Mouse (Mus musculus): ENCODE results near the gene Sipa1l2. TPM values are rescaled to one million over a fixed set of nuclear protein-coding genes. Genes with fewer than 3 reads are reported as not detected.
A peak's percentile ranks its signal among the peaks of the same experiment; 100 is the strongest.

Gene Sipa1l2
- 10 to 100 TPM in 1 of 2 experiments, 1 to 10 TPM in 1; 4.5 to 10.8 TPM for total RNA-seq (2021)
- long read RNA-seq, experiment 1, full-length matches to known transcripts = 11 of 19 reads
- long read RNA-seq, experiment 1, partial matches to known transcripts = 6 of 19 reads
- long read RNA-seq, experiment 1, other reads (novel, unspliced or antisense) = 2 of 19 reads
- long read RNA-seq, experiment 2, full-length matches to known transcripts = 6 of 15 reads
- long read RNA-seq, experiment 2, partial matches to known transcripts = 8 of 15 reads
- long read RNA-seq, experiment 2, other reads (novel, unspliced or antisense) = 1 of 15 reads

DNA sequence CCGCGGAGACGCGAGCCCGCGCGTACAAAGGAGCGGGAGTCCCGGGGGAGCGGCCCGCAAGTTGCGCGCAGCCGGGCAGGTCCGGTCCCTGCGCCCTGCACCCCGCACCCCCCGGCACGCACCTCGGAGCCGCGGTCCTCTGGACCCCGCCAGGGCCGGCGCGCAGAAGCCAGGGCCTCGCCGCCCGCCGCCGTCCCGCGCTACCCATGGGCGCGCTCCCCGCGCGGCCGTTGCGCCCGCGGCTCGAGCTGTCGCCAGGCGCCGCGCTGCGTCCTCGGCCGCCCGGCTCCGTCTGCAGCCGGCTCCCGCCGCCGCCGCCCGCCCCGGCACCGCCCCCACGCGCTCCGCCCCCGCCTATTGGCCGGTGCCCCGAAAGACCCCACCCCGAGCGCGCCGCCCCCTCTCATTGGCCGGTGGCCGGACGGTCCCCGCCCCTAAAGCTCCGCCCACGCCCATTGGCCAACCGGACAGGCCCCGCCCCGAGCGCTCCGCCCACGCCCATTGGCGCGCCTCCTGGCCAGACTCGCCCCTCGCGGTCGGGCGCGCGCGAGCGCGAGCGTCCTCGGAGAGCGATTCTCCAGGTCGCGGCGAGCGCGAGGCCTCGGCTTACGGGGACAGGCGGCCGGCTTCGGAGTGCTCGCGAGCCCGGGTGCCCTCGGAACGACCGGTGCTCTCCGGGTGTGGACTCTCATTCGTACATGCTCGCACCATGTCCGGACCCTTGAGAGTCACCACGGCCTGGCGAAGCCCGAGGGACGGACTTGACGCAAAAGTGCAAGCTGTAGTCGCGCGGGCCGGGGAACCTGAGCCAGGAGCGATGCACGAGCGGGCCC lies at the start of gene Sipa1l2:
Gene Sipa1l2, minus strand, starts transcription at position 276 of the 833 bp plus-strand sequence.
- no peak for TF ChIP-seq CTCF (IDR thresholded peaks at IDR 0.05)
- H3K4me3 ChIP-seq = peak within 1 kb of the TSS; percentile 81
- intact Hi-C loops (cut with DNase I) = loop anchor here (5.0 to 10.0 kb wide), 4 partner anchors 98 to 505 kb away; partner anchors contain the start of gene Map10
- peak within 1 kb of the TSS; percentile 94 for H3K27ac ChIP-seq
- DNase-seq = peak; percentile 99

DNA sequence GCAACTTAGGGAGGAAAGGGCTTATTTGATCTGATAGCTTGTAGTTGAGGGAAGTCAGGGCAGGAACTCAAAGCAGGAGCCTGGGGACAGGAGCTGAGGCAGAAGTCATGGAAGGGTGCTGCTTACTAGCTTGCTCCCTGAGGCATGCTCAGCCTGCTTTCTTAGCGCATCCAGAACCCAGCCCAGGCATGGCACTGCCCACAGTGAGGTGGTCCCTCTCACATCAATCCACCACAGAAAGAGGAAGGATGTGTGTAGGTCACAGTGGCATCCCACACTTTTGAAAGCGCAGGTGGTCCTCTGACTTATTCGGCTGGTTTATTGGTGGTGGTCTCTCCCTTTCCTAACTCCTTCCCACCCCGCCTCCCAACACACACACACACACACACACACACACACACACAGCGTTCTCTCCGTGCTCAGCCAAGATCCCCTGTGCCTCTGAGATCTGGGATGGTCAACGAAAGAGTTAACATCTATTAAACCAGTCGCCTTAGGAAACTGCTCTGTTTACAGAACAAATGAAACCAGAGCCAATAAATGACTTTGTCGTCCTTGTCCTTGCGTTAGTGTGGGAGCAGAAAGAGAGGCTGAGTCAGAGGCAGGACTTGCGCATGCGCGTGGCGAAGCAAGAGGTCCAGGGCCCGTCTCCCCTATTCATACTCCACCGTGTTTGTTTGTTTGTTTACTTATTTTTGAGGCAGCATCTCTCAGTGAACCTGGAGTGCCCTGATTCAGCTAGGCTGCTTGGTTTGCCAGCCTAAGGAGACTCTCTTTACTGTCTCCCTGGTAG lies 49.1 kb upstream of the Sipa1l2 start:
- Histone ChIP-seq H3K4me3 (peak overlapping the region; percentile 42), H3K27ac (peak overlapping the region; percentile 72)
- intact Hi-C loops (cut with DNase I) = no loop called here
- DNase-seq = peak; percentile 32
- TF ChIP-seq CTCF (IDR thresholded peaks at IDR 0.05) = no peak

- Histone ChIP-seq H3K4me3 (no peak overlapping the region), H3K27ac (no peak overlapping the region)
- no peak for TF ChIP-seq CTCF (IDR thresholded peaks at IDR 0.05)
- no peak for DNase-seq
- intact Hi-C loops (cut with DNase I) = no loop called here
Observed at GRCm38 (mm10) chr8:125616935-125617334, 47.3 kb upstream of the Sipa1l2 start.

- intact Hi-C loops (cut with DNase I) = no loop called here
- no peak for TF ChIP-seq CTCF (IDR thresholded peaks at IDR 0.05)
- Histone ChIP-seq H3K27ac (no peak overlapping the region), H3K4me3 (no peak overlapping the region)
- DNase-seq = no peak
Observed at GRCm38 (mm10) chr8:125616039-125616438, 46.4 kb upstream of the Sipa1l2 start.

DNA sequence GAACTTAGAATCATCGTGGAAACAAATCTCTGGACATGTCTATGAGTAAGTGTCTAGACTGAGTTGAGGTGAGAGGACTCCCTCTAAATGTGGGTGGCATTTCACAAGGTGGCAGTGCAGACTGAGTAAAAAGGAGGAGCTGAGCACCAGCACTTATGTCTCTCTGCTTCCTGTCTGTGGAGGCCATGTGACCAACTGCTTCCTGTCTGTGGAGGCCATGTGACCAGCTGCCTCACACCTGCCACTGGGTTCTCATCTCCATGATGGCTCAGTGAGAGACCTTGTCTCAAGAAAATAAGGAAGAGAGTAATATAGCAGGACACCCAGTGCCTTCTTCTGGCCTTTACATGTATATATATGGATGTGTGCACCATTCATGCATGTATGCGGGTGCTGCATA lies 43.9 kb upstream of the Sipa1l2 start:
- Histone ChIP-seq H3K27ac (no peak overlapping the region), H3K4me3 (no peak overlapping the region)
- DNase-seq = no peak
- intact Hi-C loops (cut with DNase I) = no loop called here
- no peak for TF ChIP-seq CTCF (IDR thresholded peaks at IDR 0.05)

GRCm38 (mm10) chr8:125611799-125612560 lies 42.4 kb upstream of the Sipa1l2 start:
- no peak overlapping the region for H3K27ac ChIP-seq
- no peak overlapping the region for H3K4me3 ChIP-seq
- no peak for TF ChIP-seq CTCF (IDR thresholded peaks at IDR 0.05)
- no peak for DNase-seq
- intact Hi-C loops (cut with DNase I) = no loop called here

DNA sequence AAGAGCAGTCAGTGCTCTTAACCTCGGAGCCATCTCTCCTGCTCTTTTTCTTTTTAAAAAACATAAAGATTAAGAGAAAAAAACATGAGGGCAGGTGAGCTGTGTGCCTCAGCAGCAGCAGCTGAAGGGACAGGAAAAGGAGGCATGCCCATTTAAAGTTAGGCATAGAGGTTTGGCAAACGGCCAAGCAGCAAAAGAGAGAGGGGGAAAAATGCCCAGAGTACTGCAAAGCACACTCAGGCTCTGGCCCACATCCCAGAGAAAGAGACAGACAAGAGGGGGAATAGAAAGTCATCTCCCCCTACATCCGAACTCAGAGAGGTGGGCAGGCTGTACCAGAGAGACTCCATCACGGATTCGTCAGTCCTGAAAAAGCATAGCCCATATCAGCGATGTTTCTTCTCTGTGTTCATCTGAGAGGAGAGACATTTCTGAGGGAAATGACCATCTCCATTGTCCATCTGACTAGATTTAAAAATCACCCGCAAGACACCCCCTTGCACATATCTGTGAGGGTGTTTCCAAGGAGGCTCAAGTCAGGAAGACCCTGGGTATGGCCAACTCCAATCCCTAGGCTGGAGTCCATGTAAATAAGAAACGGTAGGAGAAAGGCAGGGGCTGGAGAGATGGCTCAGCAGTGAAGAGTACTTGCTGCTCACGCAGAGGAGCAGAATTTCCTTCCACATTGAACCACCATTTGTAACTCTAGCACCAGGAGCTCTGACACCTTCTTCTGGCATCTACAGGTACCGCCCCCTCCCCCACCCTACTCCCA lies 41.6 kb upstream of the Sipa1l2 start:
- TF ChIP-seq CTCF (IDR thresholded peaks at IDR 0.05) = no peak
- no peak for DNase-seq
- intact Hi-C loops (cut with DNase I) = no loop called here
- no peak overlapping the region for H3K4me3 ChIP-seq
- no peak overlapping the region for H3K27ac ChIP-seq

DNA sequence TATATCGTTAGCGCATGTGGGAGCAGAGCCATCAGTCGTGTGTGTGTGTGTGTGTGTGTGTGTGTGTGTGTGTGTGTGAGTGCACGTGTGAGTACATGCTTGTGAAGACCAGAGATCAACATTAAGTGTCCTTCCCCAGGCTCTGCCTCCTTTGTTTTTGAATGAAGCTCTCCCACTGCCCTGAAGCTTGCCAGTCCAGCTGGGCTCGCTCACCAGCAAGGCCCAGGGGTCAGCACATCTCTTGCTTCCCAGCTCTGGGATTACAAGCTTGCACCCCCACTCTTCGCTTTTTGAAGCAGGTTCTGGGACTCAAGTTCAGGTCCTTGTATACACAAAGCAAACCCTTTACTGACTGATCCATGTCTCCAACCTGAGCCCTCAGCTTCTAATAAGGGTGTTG lies 40.1 kb upstream of the Sipa1l2 start:
- no peak overlapping the region for H3K4me3 ChIP-seq
- no peak overlapping the region for H3K27ac ChIP-seq
- intact Hi-C loops (cut with DNase I) = no loop called here
- TF ChIP-seq CTCF (IDR thresholded peaks at IDR 0.05) = no peak
- DNase-seq = no peak

GRCm38 (mm10) chr8:125607714-125608223 lies 38.2 kb upstream of the Sipa1l2 start:
- Histone ChIP-seq H3K4me3 (no peak overlapping the region), H3K27ac (no peak overlapping the region)
- intact Hi-C loops (cut with DNase I) = no loop called here
- TF ChIP-seq CTCF (IDR thresholded peaks at IDR 0.05) = no peak
- DNase-seq = no peak

- intact Hi-C loops (cut with DNase I) = no loop called here
- no peak for DNase-seq
Observed at GRCm38 (mm10) chr8:125606937-125607336, 37.3 kb upstream of the Sipa1l2 start.

GRCm38 (mm10) chr8:125604817-125605512 lies 35.4 kb upstream of the Sipa1l2 start:
- no peak overlapping the region for H3K27ac ChIP-seq

More at GRCm38 (mm10) chr8:125606937-125607336, 37.3 kb upstream of the Sipa1l2 start:
- TF ChIP-seq CTCF (IDR thresholded peaks at IDR 0.05) = no peak
- no peak overlapping the region for H3K4me3 ChIP-seq
- H3K27ac ChIP-seq = no peak overlapping the region

More at GRCm38 (mm10) chr8:125604817-125605512, 35.4 kb upstream of the Sipa1l2 start:
- DNase-seq = no peak
- TF ChIP-seq CTCF (IDR thresholded peaks at IDR 0.05) = no peak
- no peak overlapping the region for H3K4me3 ChIP-seq
- intact Hi-C loops (cut with DNase I) = no loop called here

All from gastrocnemius, adult 2 months (tissue).